Mouse (Mus musculus) liver, postnatal 0 days (tissue): ENCODE measurements around the gene Cysrt1.

Source experiments
- CTCF ChIP-seq: sonication (generic); IDR thresholded peaks from 2 replicates; pipeline ENCODE4 v1.5.1; 2016; ENCODE audit warnings: antibody characterized with exemption, low read depth
- EP300 ChIP-seq: IDR thresholded peaks from 2 replicates; pipeline ENCODE4 v1.6.1; 2016; ENCODE audit warnings: antibody characterized with exemption, low read depth, mild to moderate bottlenecking

DNA sequence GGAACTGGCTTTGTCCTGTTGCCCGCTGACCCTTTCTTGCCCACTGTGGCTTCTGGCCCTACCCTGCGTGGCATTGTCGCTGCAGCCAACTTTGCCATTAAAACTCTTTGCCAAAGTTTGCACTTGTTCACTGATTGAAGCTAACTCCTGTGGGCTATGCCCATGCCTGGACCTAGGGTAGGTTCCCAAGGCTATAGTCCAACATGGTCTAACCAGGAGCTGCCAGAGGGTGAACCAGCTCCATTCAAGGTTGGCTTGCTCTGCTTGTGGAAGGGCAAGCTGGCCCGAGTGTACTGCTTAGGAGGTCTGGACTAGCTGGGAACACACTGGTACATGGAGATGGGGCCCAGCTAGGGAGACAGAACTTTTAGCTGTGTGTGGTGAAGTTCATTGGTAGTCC lies 1.9 kb upstream of the Cysrt1 start:
- TF ChIP-seq CTCF (no peak), EP300 (no peak)
